Mouse (Mus musculus) MEL (cell line): Measurements from ENCODE around the gene Plekhg6. TPM values are rescaled to one million over a fixed set of nuclear protein-coding genes. Genes with fewer than 3 reads are reported as not detected.

Experiments
- DNase-seq: peaks from one replicate; pipeline ENCODE4 v3.0.0; 2011; ENCODE audit warnings: low read depth, low spot score
- H3K27ac ChIP-seq: 2 replicates; pipeline ENCODE4 v1.5.1; 2012; ENCODE audit warnings: low read depth, mild to moderate bottlenecking, control low read depth, low read length, moderate library complexity; ENCODE audit not compliant: control insufficient read depth
- H3K27me3 ChIP-seq, 2 experiments: fragments of 150-350 bp in 1 of 2; sonication (generic) in 1 of 2; 2 replicates each; pipeline ENCODE4 v1.6.1; 2012; ENCODE audit warnings: low read length in 2 of 2, mild to moderate bottlenecking in 2 of 2, improper control_type of control experiment in 1 of 2, moderate library complexity in 1 of 2; ENCODE audit not compliant: insufficient read depth in 2 of 2, control insufficient read depth in 1 of 2
- H3K36me3 ChIP-seq, 2 experiments: 2 replicates each; pipeline ENCODE4 v1.6.1; 2012 to 2014; ENCODE audit warnings: low read length in 2 of 2, improper control_type of control experiment in 1 of 2, inconsistent platforms in 1 of 2, mild to moderate bottlenecking in 1 of 2; ENCODE audit not compliant: insufficient read depth in 2 of 2, control insufficient read depth in 1 of 2
- H3K4me1 ChIP-seq, 2 experiments: fragments of 150-350 bp in 1 of 2; sonication (generic) in 1 of 2; 2 replicates each; pipeline ENCODE4 v1.6.1; 2012; ENCODE audit warnings: low read length in 2 of 2, improper control_type of control experiment in 1 of 2, mild to moderate bottlenecking in 1 of 2; ENCODE audit not compliant: insufficient read depth in 2 of 2, control insufficient read depth in 1 of 2
- H3K4me3 ChIP-seq, 2 experiments: fragments of 150-350 bp in 1 of 2; sonication (generic) in 1 of 2; 2 replicates each; pipeline ENCODE4 v1.5.1; 2012; ENCODE audit warnings: low read depth in 2 of 2, low read length in 2 of 2, mild to moderate bottlenecking in 2 of 2, moderate library complexity in 2 of 2, control low read depth in 1 of 2, improper control_type of control experiment in 1 of 2; ENCODE audit not compliant: control insufficient read depth in 1 of 2, insufficient read depth in 1 of 2
- H3K79me2 ChIP-seq: 2 replicates; pipeline ENCODE4 v1.6.1; 2012; ENCODE audit warnings: mild to moderate bottlenecking, low read length, moderate library complexity; ENCODE audit not compliant: control insufficient read depth, poor library complexity, insufficient read depth
- H3K9ac ChIP-seq: 2 replicates; pipeline ENCODE4 v1.6.1; 2012; ENCODE audit warnings: low read depth, mild to moderate bottlenecking, control low read depth, low read length, moderate library complexity; ENCODE audit not compliant: control insufficient read depth, poor library complexity, severe bottlenecking
- H3K9me3 ChIP-seq: fragments of 150-350 bp; sonication (generic); replicated peaks from 2 replicates; pipeline ENCODE4 v1.6.1; 2012; ENCODE audit warnings: mild to moderate bottlenecking, low read length, improper control_type of control experiment, moderate library complexity; ENCODE audit not compliant: insufficient read depth
- BHLHE40 ChIP-seq: IDR thresholded peaks from 2 replicates; pipeline ENCODE4 v1.6.1; 2012; ENCODE audit warnings: low read depth, mild to moderate bottlenecking, inconsistent platforms, low read length, improper control_type of control experiment, borderline replicate concordance
- CHD1 ChIP-seq: IDR thresholded peaks from 2 replicates; pipeline ENCODE4 v1.6.1; 2012; ENCODE audit warnings: low read depth, mild to moderate bottlenecking, inconsistent platforms, low read length, improper control_type of control experiment
- E2F4 ChIP-seq: IDR thresholded peaks from 2 replicates; pipeline ENCODE4 v1.6.1; 2011; ENCODE audit warnings: low read depth, low read length, improper control_type of control experiment, borderline replicate concordance
- ELF1 ChIP-seq: IDR thresholded peaks from 2 replicates; pipeline ENCODE4 v1.6.1; 2014; ENCODE audit warnings: low read depth, mild to moderate bottlenecking, inconsistent platforms, low read length, improper control_type of control experiment, moderate library complexity
- EP300 ChIP-seq, 2 experiments: IDR thresholded peaks; 2 replicates each; pipeline ENCODE4 v1.6.1; 2011; ENCODE audit warnings: improper control_type of control experiment in 2 of 2, low read length in 2 of 2, low read depth in 1 of 2, mild to moderate bottlenecking in 1 of 2
- ETS1 ChIP-seq: IDR thresholded peaks from 2 replicates; pipeline ENCODE4 v1.6.1; 2012; ENCODE audit warnings: low read depth, mild to moderate bottlenecking, inconsistent platforms, low read length, improper control_type of control experiment, moderate library complexity
- GATA1 ChIP-seq: IDR thresholded peaks from 2 replicates; pipeline ENCODE4 v1.6.1; 2011; ENCODE audit warnings: low read depth, low read length, improper control_type of control experiment
- JUND ChIP-seq: IDR thresholded peaks from 2 replicates; pipeline ENCODE4 v1.6.1; 2011; ENCODE audit warnings: low read depth, mild to moderate bottlenecking, improper control_type of control experiment, low read length
- KAT2A ChIP-seq: conservative IDR thresholded peaks from 2 replicates; pipeline ENCODE4 v1.6.1; 2012; ENCODE audit warnings: low read depth, low read length, improper control_type of control experiment, inconsistent platforms
- MAX ChIP-seq: IDR thresholded peaks from 2 replicates; pipeline ENCODE4 v1.6.1; 2011; ENCODE audit warnings: low read length, improper control_type of control experiment
- MXI1 ChIP-seq: IDR thresholded peaks from 2 replicates; pipeline ENCODE4 v1.6.1; 2011; ENCODE audit warnings: mild to moderate bottlenecking, low read depth, low read length, improper control_type of control experiment
- MYC ChIP-seq: IDR thresholded peaks from 2 replicates; pipeline ENCODE4 v1.6.1; 2011; ENCODE audit warnings: low read depth, mild to moderate bottlenecking, low read length, improper control_type of control experiment, moderate library complexity
- NELFE ChIP-seq: IDR thresholded peaks from 2 replicates; pipeline ENCODE4 v1.6.1; 2011; ENCODE audit warnings: low read depth, low read length, improper control_type of control experiment
- NRF1 ChIP-seq: IDR thresholded peaks from 2 replicates; pipeline ENCODE4 v1.6.1; 2014; ENCODE audit warnings: low read depth, mild to moderate bottlenecking, inconsistent platforms, low read length, improper control_type of control experiment, moderate library complexity; ENCODE audit not compliant: poor library complexity, insufficient read depth, severe bottlenecking
- POLR2AphosphoS2 ChIP-seq: IDR thresholded peaks from 2 replicates; pipeline ENCODE4 v1.6.1; 2011; ENCODE audit warnings: low read length, improper control_type of control experiment
- POLR2AphosphoS5 ChIP-seq: IDR thresholded peaks from 2 replicates; pipeline ENCODE4 v1.6.1; 2012; ENCODE audit warnings: low read depth, borderline replicate concordance, mild to moderate bottlenecking, inconsistent platforms, low read length, moderate library complexity, mixed read lengths
- RAD21 ChIP-seq: IDR thresholded peaks from 2 replicates; pipeline ENCODE4 v1.6.1; 2011; ENCODE audit warnings: mild to moderate bottlenecking, low read depth, low read length, improper control_type of control experiment
- SMC3 ChIP-seq: IDR thresholded peaks from 2 replicates; pipeline ENCODE4 v1.6.1; 2011; ENCODE audit warnings: low read depth, low read length, improper control_type of control experiment
- TAL1 ChIP-seq: IDR thresholded peaks from 2 replicates; pipeline ENCODE4 v1.6.1; 2012; ENCODE audit warnings: mild to moderate bottlenecking, inconsistent platforms, low read length, moderate library complexity, mixed read lengths
- TBP ChIP-seq: IDR thresholded peaks from 2 replicates; pipeline ENCODE4 v1.8.0; 2011; ENCODE audit warnings: low read depth, low read length, improper control_type of control experiment
- UBTF ChIP-seq: IDR thresholded peaks from 2 replicates; pipeline ENCODE4 v1.6.1; 2012; ENCODE audit warnings: low read depth, mild to moderate bottlenecking, inconsistent platforms, low read length, improper control_type of control experiment, moderate library complexity, borderline replicate concordance; ENCODE audit not compliant: insufficient read depth
- USF1 ChIP-seq: IDR thresholded peaks from 2 replicates; pipeline ENCODE4 v1.6.1; 2014; ENCODE audit warnings: low read depth, mild to moderate bottlenecking, inconsistent platforms, low read length, improper control_type of control experiment, moderate library complexity
- USF2 ChIP-seq, 2 experiments: IDR thresholded peaks; 2 replicates each; pipeline ENCODE4 v1.6.1; 2011 to 2012; ENCODE audit warnings: improper control_type of control experiment in 2 of 2, low read length in 2 of 2, borderline replicate concordance in 1 of 2, inconsistent platforms in 1 of 2, low read depth in 1 of 2, mild to moderate bottlenecking in 1 of 2; ENCODE audit not compliant: insufficient read depth in 1 of 2
- ZKSCAN1 ChIP-seq: IDR thresholded peaks from 2 replicates; pipeline ENCODE4 v1.6.1; 2012; ENCODE audit warnings: low read depth, mild to moderate bottlenecking, inconsistent platforms, low read length, improper control_type of control experiment, moderate library complexity
- ZMIZ1 ChIP-seq: IDR thresholded peaks from 2 replicates; pipeline ENCODE4 v1.6.1; 2012; ENCODE audit warnings: low read depth, mild to moderate bottlenecking, inconsistent platforms, low read length, improper control_type of control experiment, moderate library complexity
- polyA plus RNA-seq, 2 experiments: library from polyadenylated mRNA; stranded (reverse) in 1 of 2; unstranded in 1 of 2; fragments of >175 nt in 1 of 2; fragments of >200 nt in 1 of 2; gene quantifications; 2 replicates each; pipeline versions ENCODE4 v1.2.1 to v1.2.4; 2012; ENCODE audit warnings: low replicate concordance in 2 of 2, low read depth in 1 of 2; ENCODE audit not compliant: insufficient read length in 2 of 2, insufficient read depth in 1 of 2, missing spikeins in 1 of 2
- total RNA-seq: library from RNA; depleted of rRNA; stranded (reverse); fragments of 300-350 nt; gene quantifications from 2 replicates; pipeline ENCODE4 v1.2.3, GENCODE M21; 2012

Gene Plekhg6
- total and polyA plus RNA-seq, 3 experiments = 0.13 TPM; not detected in 2

- Histone ChIP-seq H3K9ac (no peak overlapping the region), H3K27ac (no peak overlapping the region), H3K27me3 (peaks cover 3 to 7% of the 10 kb centered on the region in 2 experiments; a peak in 3 of 4 replicates), H3K9me3 (no peaks in the 10 kb centered on the region), H3K79me2 (no peaks in the 10 kb centered on the region), H3K36me3 (no peaks in the 10 kb centered on the region), H3K4me1 (no peaks in the 10 kb centered on the region), H3K4me3 (no peak overlapping the region)
- TF ChIP-seq UBTF = no peak
- TF ChIP-seq ZKSCAN1 = no peak
- no peak for TF ChIP-seq SMC3
- no peak for TF ChIP-seq EP300 (IDR thresholded peaks at IDR 0.05; ENCODE audit: low read depth in 1 of 2, low read length in 2 of 2)
- TF ChIP-seq GATA1 = no peak
- no peak for TF ChIP-seq MXI1
- TF ChIP-seq BHLHE40 = no peak
- no peak for TF ChIP-seq POLR2AphosphoS2
- TF ChIP-seq MAX = no peak
- TF ChIP-seq USF2 (IDR thresholded peaks at IDR 0.05; ENCODE audit: borderline replicate concordance in 1 of 2, insufficient read depth in 1 of 2, low read depth in 1 of 2, low read length in 2 of 2) = no peak
- no peak for TF ChIP-seq TBP
- no peak for TF ChIP-seq CHD1
- no peak for TF ChIP-seq MYC
- no peak for TF ChIP-seq RAD21
- no peak for DNase-seq
Measured at GRCm38 (mm10) chr6:125319919-125320296, 60.7 kb downstream of the Plekhg6 start.

- Histone ChIP-seq H3K4me3 (no peak overlapping the region), H3K27me3 (peaks cover 3% of the 10 kb centered on the region in 2 experiments; a peak in 3 of 4 replicates), H3K9me3 (no peaks in the 10 kb centered on the region)
- TF ChIP-seq POLR2AphosphoS5 (no peak), JUND (no peak), ETS1 (no peak), ELF1 (no peak), MYC (no peak), NELFE (no peak), GATA1 (no peak), UBTF (no peak), TBP (no peak), NRF1 (no peak), TAL1 (no peak), E2F4 (no peak), USF1 (no peak), CHD1 (no peak), KAT2A (no peak), ZMIZ1 (no peak)
- TF ChIP-seq, all 39 proteins: peak for 0
- H3K79me2 ChIP-seq = no peaks in the 10 kb centered on the region
- peaks cover 0 to 1% of the 10 kb centered on the region in 2 experiments; a peak in 3 of 4 replicates for H3K4me1 ChIP-seq
- no peak overlapping the region for H3K27ac ChIP-seq
- no peak for DNase-seq
- no peak overlapping the region for H3K9ac ChIP-seq
- H3K36me3 ChIP-seq = peaks cover 0 to 2% of the 10 kb centered on the region in 2 experiments; a peak in 1 of 4 replicates
Measured at GRCm38 (mm10) chr6:125318981-125319918, 61.3 kb downstream of the Plekhg6 start.
